Comparison of ENCODE assay signal across 16 mouse cellular contexts in the genomic region with DNA sequence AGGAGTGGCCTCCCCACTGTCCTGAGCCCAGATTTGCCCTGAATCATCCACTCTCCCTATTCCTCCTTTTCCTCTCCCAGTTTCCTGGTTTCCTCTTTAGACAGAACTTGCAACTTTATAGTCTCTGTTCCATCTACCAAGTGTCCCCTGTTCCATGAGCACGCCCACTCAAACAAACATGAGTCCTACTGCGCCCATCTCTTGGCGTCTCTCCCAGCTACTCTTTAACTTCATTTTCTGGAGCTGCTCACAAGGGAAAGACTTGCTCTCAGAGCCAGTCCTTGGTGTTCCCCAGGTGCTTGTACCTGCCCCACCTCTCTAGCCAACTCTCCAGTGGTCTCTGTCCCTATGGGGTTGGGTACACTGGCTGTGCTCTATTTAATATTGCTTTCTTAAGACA.
"Had no signal": no experiment of that assay in that cellular context is flagged by ENCODE, and none has a peak within 500 bp of the region (broad histone marks: within the 10 kb centered on the region; RNA-seq: fewer than 3 reads in every experiment).

No protein-coding gene starts in this region.

- H3K9me3 ChIP-seq: hindbrain, embryonic 15.5 days; kidney, embryonic 15.5 days; limb, embryonic 15.5 days; liver, embryonic 12.5 days; midbrain, embryonic 10.5 days; midbrain, embryonic 15.5 days; neural tube, embryonic 12.5 days; stomach, embryonic 15.5 days had no signal

- DNase-seq: kidney, adult 2 months; kidney, postnatal 14 days; lung, embryonic 14.5 days; lung, postnatal 10 days; lung, postnatal 4 days; thymus, adult 2 months; thymus, postnatal 25 days had no signal

- H3K4me3 ChIP-seq: hindbrain, embryonic 15.5 days; kidney, embryonic 15.5 days; limb, embryonic 15.5 days; liver, embryonic 12.5 days; midbrain, embryonic 10.5 days; midbrain, embryonic 15.5 days; neural tube, embryonic 12.5 days; stomach, embryonic 15.5 days had no signal

- H3K27ac ChIP-seq: hindbrain, embryonic 15.5 days; kidney, embryonic 15.5 days; limb, embryonic 15.5 days; liver, embryonic 12.5 days; midbrain, embryonic 10.5 days; midbrain, embryonic 15.5 days; neural tube, embryonic 12.5 days; stomach, embryonic 15.5 days had no signal

- ATAC-seq: intestine, embryonic 16.5 days; liver, embryonic 12.5 days; midbrain, embryonic 15.5 days had no signal

- H3K36me3 ChIP-seq: kidney, embryonic 15.5 days; limb, embryonic 15.5 days; stomach, embryonic 15.5 days had no signal

- H3K27me3 ChIP-seq: hindbrain, embryonic 15.5 days; kidney, embryonic 15.5 days; limb, embryonic 15.5 days; liver, embryonic 12.5 days; midbrain, embryonic 15.5 days; neural tube, embryonic 12.5 days; stomach, embryonic 15.5 days had no signal

- H3K4me2 ChIP-seq: hindbrain, embryonic 15.5 days; kidney, embryonic 15.5 days; limb, embryonic 15.5 days; liver, embryonic 12.5 days; lung, embryonic 14.5 days; midbrain, embryonic 15.5 days; neural tube, embryonic 12.5 days; stomach, embryonic 15.5 days had no signal

- H3K9ac ChIP-seq: hindbrain, embryonic 15.5 days; kidney, embryonic 15.5 days; limb, embryonic 15.5 days; liver, embryonic 12.5 days; lung, embryonic 14.5 days; midbrain, embryonic 15.5 days; neural tube, embryonic 12.5 days; stomach, embryonic 15.5 days had no signal

- H3K4me1 ChIP-seq: hindbrain, embryonic 15.5 days; kidney, embryonic 15.5 days; limb, embryonic 15.5 days; liver, embryonic 12.5 days; midbrain, embryonic 10.5 days; midbrain, embryonic 15.5 days; neural tube, embryonic 12.5 days; stomach, embryonic 15.5 days had no signal
